ENCODE assay signal across 7 mouse cellular contexts in genomic region chr3:73708410-73708714, GRCm38 (mm10). TPM values are rescaled to one million over a fixed set of nuclear protein-coding genes. Genes with fewer than 3 reads are reported as not detected.
A peak's percentile ranks its signal among the peaks of the same experiment; 100 is the strongest.
DNase-seq lines count a peak whose midpoint lies in the region; ATAC-seq lines count a peak whose summit lies in the region.

TSS of gene Bche (minus strand) at chr3:73708415.

- DNase-seq in urinary bladder, adult 2 months (ENCODE audit: low spot score), result no peak
- no peak for DNase-seq in urinary bladder, postnatal 10 days (ENCODE audit: low spot score)
- DNase-seq in liver, embryonic 11.5 days (ENCODE audit: low spot score), result no peak
- no peak for DNase-seq in frontal cortex, postnatal 14 days (ENCODE audit: low spot score in 2 of 2)
- no peak for DNase-seq in right cerebral cortex, postnatal 10 days (ENCODE audit: low spot score in 2 of 2)
- DNase-seq in left cerebral cortex, adult 9 months (ENCODE audit: low spot score in 2 of 2), result no peak

- WGBS in heart, embryonic 14.5 days, result 14% methylated on average over 10 of the region's 10 CpGs
- 20% methylated on average over 10 of the region's 10 CpGs for WGBS in liver, embryonic 11.5 days

- peak within 1 kb of the TSS; percentile 69 for H3K4me2 ChIP-seq in heart, embryonic 14.5 days (ENCODE audit: low read length)
- peak within 1 kb of the TSS; percentile 62 for H3K4me2 ChIP-seq in liver, embryonic 11.5 days

- H3K4me3 ChIP-seq in heart, embryonic 14.5 days (ENCODE audit: control insufficient read depth in 1 of 2, insufficient read depth in 1 of 2, low read depth in 1 of 2, low read length in 2 of 2), result peak within 1 kb of the TSS; percentile 55 to 86
- peak within 1 kb of the TSS; percentile 40 for H3K4me3 ChIP-seq in liver, embryonic 11.5 days (ENCODE audit: low read depth, low read length)

- no peak for ATAC-seq in heart, embryonic 14.5 days (ENCODE audit: insufficient number of reproducible peaks, insufficient read depth, low FRiP score, low read depth)
- ATAC-seq in liver, embryonic 11.5 days (replicated peaks; ENCODE audit: low FRiP score), result no peak

- H3K4me1 ChIP-seq in heart, embryonic 14.5 days (ENCODE audit: control insufficient read depth in 2 of 2, insufficient read depth in 2 of 2, low read length in 2 of 2), result 0 out of 4 replicates have a peak, but pooled peaks cover 0 to 3% of the 10 kb centered on the region in 2 experiments
- no peaks in the 10 kb centered on the region for H3K4me1 ChIP-seq in liver, embryonic 11.5 days (replicated peaks; ENCODE audit: control insufficient read depth, insufficient read depth, low read length)

- H3K27ac ChIP-seq in heart, embryonic 14.5 days (replicated peaks in 1 of 2; ENCODE audit: control insufficient read depth in 1 of 2, insufficient read depth in 1 of 2, low read depth in 2 of 2, low read length in 2 of 2), result peak within 1 kb of the TSS; percentile 81 to 93
- peak within 1 kb of the TSS; percentile 52 for H3K27ac ChIP-seq in liver, embryonic 11.5 days (ENCODE audit: low read depth, low read length)

- no peaks in the 10 kb centered on the region for H3K36me3 ChIP-seq in heart, embryonic 14.5 days (ENCODE audit: control insufficient read depth, insufficient read depth, low read length)
- no peaks in the 10 kb centered on the region for H3K36me3 ChIP-seq in liver, embryonic 11.5 days (ENCODE audit: control insufficient read depth, insufficient read depth, low read length)

- no peaks in the 10 kb centered on the region for H3K9me3 ChIP-seq in heart, embryonic 14.5 days (ENCODE audit: control insufficient read depth, low read length)
- no peaks in the 10 kb centered on the region for H3K9me3 ChIP-seq in liver, embryonic 11.5 days (ENCODE audit: control insufficient read depth, low read length)

- H3K27me3 ChIP-seq in heart, embryonic 14.5 days (ENCODE audit: control insufficient read depth, insufficient read depth, low read length), result no peaks in the 10 kb centered on the region
- H3K27me3 ChIP-seq in liver, embryonic 11.5 days (replicated peaks; ENCODE audit: control insufficient read depth, insufficient read depth, low read length), result no peaks in the 10 kb centered on the region

- H3K9ac ChIP-seq in heart, embryonic 14.5 days (ENCODE audit: low read length), result peak within 1 kb of the TSS; percentile 76
- H3K9ac ChIP-seq in liver, embryonic 11.5 days (ENCODE audit: low read depth, low read length), result 0 out of 2 replicates have a peak within 1 kb of the TSS, but pooled peaks have one; percentile 40

RNA-seq across cellular contexts. Expression of gene Bche, which starts in this region (rescaled TPM):
- polyA plus RNA-seq in urinary bladder, adult 2 months (2012; rRNA removed), result 10.7 and 14.4 TPM in 2 replicates
- 28.0 and 30.5 TPM in 2 replicates for polyA plus RNA-seq in heart, embryonic 14.5 days (2014; fragmentation: Nextera tagmentation; extraction: Ambion mirVana)
- 11.4 and 14.6 TPM in 2 replicates for polyA plus RNA-seq in liver, embryonic 11.5 days (2014; fragmentation: Nextera tagmentation; extraction: Ambion mirVana)
